Mouse (Mus musculus) liver, postnatal 0 days (tissue): ENCODE measurements at regions not wholly inside any gene's neighbourhood (a gene's known extent, or its start where the extent isn't known, plus 50 kb on each side); places are given as distances from the start of the nearest gene placed in this dataset.

Source experiments
- CTCF ChIP-seq: sonication (generic); IDR thresholded peaks from 2 replicates; pipeline ENCODE4 v1.5.1; 2016; ENCODE audit warnings: antibody characterized with exemption, low read depth
- EP300 ChIP-seq: IDR thresholded peaks from 2 replicates; pipeline ENCODE4 v1.6.1; 2016; ENCODE audit warnings: antibody characterized with exemption, low read depth, mild to moderate bottlenecking

GRCm38 (mm10) chr9:23535872-23536271 is 313.0 kb downstream of the Bmper start:
- TF ChIP-seq EP300, result no peak
- TF ChIP-seq CTCF, result no peak
